Mouse (Mus musculus): ENCODE measurements around the gene Fanca.

The Fanca gene

GRCm38 (mm10) chr8:123318467-123318911 lies at the start of gene Fanca:
Gene Fanca (minus strand): TSS chr8:123318576.
- CTCF ChIA-PET, result interaction anchor here (0.5 to 0.7 kb wide), 2 partner anchors 408 to 642 kb away, joined by 3 to 7 read pairs; no protein-coding TSS in a partner anchor

GRCm38 (mm10) chr8:123361082-123361739 lies 42.8 kb upstream of the Fanca start:
- CTCF ChIA-PET, result interaction anchor here (0.6 to 1.0 kb wide), 2 partner anchors 23 to 42 kb away, joined by 4 read pairs; no protein-coding TSS in a partner anchor

DNA sequence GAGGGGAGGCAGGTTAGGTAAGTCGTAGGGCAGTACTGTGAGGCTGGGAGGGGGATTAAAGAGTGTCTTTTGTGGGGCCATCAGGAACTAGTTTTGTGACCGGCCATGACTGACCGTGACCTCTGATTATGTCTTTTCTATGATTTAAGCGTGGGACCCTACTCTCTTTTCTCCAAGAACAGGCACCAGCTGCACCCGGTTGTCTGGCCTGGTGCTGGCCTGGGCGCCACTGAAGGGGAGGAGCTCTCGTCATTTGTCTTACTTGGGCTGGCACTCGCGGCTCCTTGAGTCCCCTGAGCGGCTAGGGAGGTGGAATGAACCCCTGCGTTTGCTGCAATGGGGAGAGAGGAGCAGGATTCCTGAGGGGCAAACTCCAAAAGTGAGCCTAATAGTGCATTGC lies 34.8 kb upstream of the Fanca start:
- CTCF ChIA-PET, result no interaction called here

- CTCF ChIA-PET, result no interaction called here
Measured at GRCm38 (mm10) chr8:123352786-123353185, 34.4 kb upstream of the Fanca start.

GRCm38 (mm10) chr8:123352118-123352517 lies 33.7 kb upstream of the Fanca start:
- CTCF ChIA-PET, result no interaction called here

GRCm38 (mm10) chr8:123349073-123349472 lies 30.7 kb upstream of the Fanca start:
- CTCF ChIA-PET, result no interaction called here

DNA sequence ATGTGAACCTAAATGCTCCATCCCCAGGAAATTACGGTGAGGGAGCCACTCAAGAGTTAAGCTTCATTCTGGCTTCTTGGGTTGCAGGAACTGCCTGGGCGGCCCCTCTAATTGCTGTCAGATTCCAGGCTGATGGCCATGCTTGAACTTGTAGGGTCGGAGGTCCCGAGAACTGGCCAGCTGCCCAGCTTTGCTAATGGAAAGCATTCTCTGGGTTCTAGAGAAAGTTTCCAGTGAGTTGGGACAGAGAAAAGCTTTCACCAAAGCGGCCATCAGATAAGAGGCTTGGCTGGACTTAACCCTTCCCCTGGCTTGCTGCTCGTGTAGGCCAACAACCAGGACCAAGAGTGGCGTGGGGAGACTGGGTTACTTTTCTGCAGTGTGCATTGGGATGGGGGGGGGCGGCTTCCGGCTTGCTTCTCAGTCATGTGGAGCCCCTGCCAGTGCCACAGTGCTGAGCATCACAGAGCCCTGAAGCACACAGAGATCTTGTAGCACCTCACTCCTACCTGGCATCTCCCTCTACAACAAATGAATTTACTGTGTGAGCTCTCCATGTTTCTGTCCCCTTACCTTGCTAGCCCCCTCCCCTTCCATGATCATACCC lies 30.0 kb upstream of the Fanca start:
- CTCF ChIA-PET, result no interaction called here

DNA sequence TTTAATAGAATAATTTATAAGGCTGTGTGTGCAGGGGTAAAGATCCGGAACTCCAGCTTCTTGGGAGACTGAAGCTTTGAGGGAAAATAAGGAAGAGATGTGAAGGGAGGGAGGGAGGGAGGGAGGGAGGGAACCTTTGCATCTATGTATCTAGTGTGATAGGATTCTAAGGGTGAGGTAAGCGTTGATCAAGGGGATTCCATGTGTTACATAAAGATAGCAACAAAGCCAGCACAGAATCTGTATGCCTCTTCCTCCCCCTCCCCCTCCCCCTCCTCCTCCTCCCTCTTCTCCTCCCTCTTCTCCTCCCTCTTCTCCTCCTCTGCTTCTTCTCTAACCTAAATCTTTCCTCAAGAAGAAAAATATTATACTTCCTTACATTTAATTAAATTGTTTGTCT lies 28.9 kb upstream of the Fanca start:
- CTCF ChIA-PET, result no interaction called here

DNA sequence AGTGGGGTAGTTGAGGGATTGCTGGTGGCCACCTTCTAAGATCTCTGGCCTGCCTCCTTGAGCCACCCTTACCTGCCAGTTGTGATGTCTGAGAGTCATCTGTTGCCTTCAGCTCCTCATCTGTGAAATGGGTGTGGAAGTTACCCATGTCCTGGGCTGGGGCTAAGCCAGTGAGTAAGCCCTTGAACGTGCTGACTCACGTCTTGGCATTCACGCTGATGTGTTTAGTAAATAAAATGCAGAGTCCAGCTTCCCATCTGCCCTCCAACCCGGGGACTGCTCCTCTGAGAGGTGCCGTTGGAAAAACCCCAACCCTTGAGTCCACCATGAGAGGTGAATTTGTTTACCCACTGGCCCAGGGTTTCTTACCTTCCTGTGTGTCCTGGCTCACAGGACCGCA lies 27.5 kb upstream of the Fanca start:
- CTCF ChIA-PET, result no interaction called here

- CTCF ChIA-PET, result interaction anchor here (0.6 kb wide), 1 partner anchor 970 kb away, joined by 5 read pairs; no protein-coding TSS in a partner anchor
Measured at GRCm38 (mm10) chr8:123345135-123345534, 26.8 kb upstream of the Fanca start.

DNA sequence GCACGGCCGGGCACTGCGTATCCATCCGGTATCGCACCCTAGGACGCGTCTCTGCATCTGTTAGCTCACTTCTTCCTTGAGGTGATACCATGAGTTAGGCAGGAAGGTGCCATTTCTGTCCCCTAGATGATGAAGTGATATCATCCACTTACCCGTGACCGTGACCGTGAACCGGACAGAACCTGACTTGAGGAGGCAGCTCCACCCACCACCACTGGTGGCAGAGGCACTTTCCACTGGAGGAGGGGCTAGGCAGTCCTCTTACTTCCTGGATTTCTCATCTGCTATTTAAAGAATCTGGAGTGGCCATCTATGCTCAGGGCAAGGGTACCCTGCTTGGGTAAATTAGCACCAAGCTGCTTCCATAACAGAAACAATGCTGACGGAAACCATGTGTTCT lies 25.0 kb upstream of the Fanca start:
- CTCF ChIA-PET, result interaction anchor here (0.6 kb wide), 1 partner anchor 1993 kb away, joined by 7 read pairs; no protein-coding TSS in a partner anchor

DNA sequence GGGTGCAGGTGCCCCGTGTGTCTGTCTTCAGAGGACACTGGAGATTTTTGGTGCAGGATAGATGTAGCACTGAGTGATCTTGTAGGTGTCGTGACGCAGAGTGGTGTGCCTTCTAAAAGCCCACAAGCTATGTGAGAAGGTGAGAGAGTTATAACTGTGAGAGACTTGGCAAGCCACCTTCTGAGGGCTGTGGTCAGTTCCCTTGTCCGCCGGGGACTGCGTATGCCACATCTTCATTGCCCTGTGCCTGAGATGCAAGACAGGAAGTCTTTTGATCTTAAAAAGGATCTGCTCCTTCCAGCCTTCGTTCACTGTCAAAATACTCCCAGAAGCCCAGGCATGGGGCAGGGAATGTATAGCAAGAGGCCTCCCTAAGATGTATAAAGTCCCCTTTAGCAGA lies 24.5 kb upstream of the Fanca start:
- CTCF ChIA-PET, result no interaction called here

GRCm38 (mm10) chr8:123342253-123342652 lies 23.9 kb upstream of the Fanca start:
- CTCF ChIA-PET, result no interaction called here

GRCm38 (mm10) chr8:123341040-123342015 lies 23.0 kb upstream of the Fanca start:
- CTCF ChIA-PET, result no interaction called here

DNA sequence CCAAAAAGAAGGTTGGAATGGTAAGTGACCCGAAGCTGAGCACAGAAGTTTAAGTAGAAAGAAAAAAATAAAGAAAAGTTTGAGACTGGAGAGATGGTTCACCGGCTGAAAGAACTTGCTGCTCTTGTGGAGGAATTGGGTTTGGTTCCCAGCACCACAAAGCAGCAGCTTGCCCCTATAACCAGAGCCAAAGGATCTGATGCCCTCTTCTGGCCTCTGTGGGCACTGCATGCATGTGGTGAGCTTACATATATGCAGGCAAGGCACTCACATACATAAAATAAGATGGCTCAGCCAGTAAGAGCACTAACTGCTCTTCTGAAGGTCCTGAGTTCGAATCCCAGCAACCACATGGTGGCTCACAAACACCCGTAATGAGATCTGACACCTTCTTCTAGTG lies 21.7 kb upstream of the Fanca start:
- CTCF ChIA-PET, result no interaction called here

DNA sequence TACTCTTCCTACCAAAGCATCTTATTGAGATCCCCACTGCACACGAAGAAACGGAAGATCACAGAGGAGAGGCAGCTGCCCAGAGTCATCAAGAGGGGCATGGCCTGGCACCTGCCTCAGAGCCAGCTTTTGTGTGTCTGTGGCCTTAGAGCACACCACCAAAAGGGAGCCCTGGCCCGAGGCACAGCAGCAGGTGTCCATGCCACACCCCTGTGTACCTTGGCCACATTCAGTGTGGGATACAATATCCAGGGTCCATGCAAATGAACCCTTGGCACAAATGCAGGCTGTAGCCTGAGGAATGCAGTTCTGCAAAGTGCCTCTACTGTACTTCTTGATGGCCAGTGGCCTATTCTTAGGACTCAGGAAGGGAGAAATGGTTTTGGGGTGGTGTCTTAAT lies 19.1 kb upstream of the Fanca start:
- CTCF ChIA-PET, result no interaction called here

GRCm38 (mm10) chr8:123334467-123334866 lies 16.1 kb upstream of the Fanca start:
- CTCF ChIA-PET, result no interaction called here

DNA sequence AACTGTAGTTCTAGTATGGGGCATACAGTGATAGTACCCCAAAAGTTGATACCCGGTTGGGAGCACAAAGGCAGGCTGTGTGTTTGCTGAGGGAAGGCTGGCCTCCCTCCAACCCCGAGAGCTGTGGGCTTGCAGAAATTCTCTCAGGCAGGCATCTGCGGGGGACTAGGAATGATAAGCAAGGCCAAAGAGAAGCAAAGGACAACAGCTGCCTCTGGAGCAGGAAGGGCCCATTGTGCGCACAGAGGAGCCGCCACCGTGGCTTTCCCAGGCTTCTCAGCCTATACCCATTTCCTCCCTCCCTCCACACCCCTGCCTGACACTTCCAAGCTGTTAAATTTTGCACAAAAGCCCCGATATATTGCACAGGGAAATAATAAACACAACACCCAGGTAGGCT lies 15.5 kb upstream of the Fanca start:
- CTCF ChIA-PET, result no interaction called here

DNA sequence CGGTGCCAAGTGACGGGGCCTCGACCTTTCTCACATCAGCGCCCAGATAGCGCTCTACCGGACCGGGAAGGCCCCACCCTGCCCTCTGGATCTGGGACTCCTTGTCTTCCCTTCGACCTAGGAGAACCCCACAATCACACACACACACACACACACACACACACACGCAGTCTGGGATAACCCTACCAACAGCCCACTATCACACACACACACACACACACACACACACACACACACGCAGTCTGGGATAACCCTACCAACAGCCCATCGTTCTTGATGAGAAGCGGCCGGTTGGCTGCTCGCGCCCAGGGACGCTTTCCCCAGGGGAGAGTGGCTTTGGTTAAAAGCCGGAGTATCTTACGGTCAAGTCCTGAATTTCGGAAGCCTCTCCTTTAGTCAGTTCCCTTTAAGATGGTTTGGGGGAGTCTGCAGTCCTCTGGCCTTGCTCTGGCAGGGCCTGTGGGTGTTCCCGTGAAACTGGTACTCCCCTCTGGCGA lies 14.8 kb upstream of the Fanca start:
- CTCF ChIA-PET, result no interaction called here

GRCm38 (mm10) chr8:123332262-123333090 lies 14.1 kb upstream of the Fanca start, which contains the start of gene Spire2:
Gene Spire2 (plus strand): TSS chr8:123332713.
- CTCF ChIA-PET, result no interaction called here

GRCm38 (mm10) chr8:123331810-123332209 lies 13.4 kb upstream of the Fanca start:
- CTCF ChIA-PET, result no interaction called here

Data from spleen, embryonic (tissue).